Mouse (Mus musculus) CH12.LX (cell line): ENCODE measurements around the gene Ppp2ca.

Source experiments
- CHD2 ChIP-seq: IDR thresholded peaks from 2 replicates; pipeline ENCODE4 v1.6.1; 2011; ENCODE audit warnings: low read length, improper control_type of control experiment
- CTCF ChIP-seq, 2 experiments: IDR thresholded peaks in 1 of 2; conservative IDR thresholded peaks in 1 of 2; 2 replicates each; pipeline ENCODE4 v1.5.1; 2011 to 2012; ENCODE audit warnings: low read depth in 2 of 2, low read length in 2 of 2, improper control_type of control experiment in 1 of 2, inconsistent platforms in 1 of 2, mild to moderate bottlenecking in 1 of 2, moderate library complexity in 1 of 2
- MAX ChIP-seq: IDR thresholded peaks from 2 replicates; pipeline ENCODE4 v1.6.1; 2011; ENCODE audit warnings: low read length, improper control_type of control experiment
- MXI1 ChIP-seq: IDR thresholded peaks from 2 replicates; pipeline ENCODE4 v1.6.1; 2011; ENCODE audit warnings: mild to moderate bottlenecking, low read depth, low read length, improper control_type of control experiment

GRCm38 (mm10) chr11:52053371-52053770, 45.1 kb upstream of the Ppp2ca start:
- TF ChIP-seq CTCF (conservative IDR thresholded peaks at IDR 0.05 in 1 of 2, IDR thresholded peaks at IDR 0.05 in 1 of 2; ENCODE audit: low read depth in 2 of 2, low read length in 2 of 2) (no peak), MAX (no peak), MXI1 (no peak), CHD2 (no peak)
